Mouse (Mus musculus): Measurements from ENCODE around the gene Cwf19l2.
A peak's percentile ranks its signal among the peaks of the same experiment; 100 is the strongest.
"Not testable (repeated sequence)": the region's sequence is repeated elsewhere in the genome, so short reads cannot be mapped to it uniquely, and the experiment has no call there.

Cwf19l2 gene

DNA sequence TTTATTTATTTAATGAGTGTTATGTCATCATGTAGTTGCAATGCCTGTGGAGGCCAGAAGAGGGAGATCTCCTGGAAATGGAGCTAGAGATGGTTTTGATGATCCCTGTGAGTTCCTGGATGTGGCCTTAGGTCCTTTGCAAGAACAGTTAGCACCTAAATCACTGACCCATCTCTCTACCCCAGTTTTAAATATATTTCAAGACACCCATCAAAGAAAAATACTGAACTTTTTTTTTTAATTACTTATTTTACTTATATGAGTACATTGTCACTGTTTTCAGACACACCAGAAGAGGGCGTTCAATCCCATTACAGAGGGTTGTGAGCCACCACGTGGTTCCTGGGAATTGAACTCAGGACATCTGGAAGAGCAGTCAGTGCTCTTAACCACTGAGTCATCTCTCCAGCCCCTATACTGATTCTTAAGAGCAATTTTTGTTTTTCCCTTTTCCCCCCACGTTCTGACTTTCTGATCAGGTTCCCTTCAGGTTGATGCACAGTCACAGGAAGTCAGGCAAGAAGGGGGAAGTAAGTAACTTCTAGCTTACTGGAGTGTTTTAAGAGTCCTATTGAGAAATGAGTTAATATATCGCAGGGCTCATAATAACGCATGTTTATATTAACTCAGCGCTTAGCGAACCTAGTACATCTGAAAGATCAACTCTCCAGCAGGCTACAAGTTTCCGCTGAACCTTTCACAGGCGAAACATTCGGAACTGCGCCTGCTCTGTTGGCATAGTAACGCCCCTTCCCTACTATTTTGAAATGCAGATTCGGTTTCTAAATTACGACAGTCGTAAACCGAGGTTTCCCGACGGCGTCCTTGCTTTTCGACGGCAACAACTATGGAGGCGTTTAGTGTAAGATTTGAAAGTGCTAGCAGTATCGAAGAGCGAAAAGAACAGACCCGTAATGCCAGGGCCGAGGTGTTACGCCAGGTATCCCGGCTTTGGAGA lies at the start of gene Cwf19l2:
TSS of gene Cwf19l2 (plus strand) at position 342 of the 958 bp plus-strand sequence.
- peak; percentile 95 for DNase-seq (ENCODE audit: low spot score)

DNA sequence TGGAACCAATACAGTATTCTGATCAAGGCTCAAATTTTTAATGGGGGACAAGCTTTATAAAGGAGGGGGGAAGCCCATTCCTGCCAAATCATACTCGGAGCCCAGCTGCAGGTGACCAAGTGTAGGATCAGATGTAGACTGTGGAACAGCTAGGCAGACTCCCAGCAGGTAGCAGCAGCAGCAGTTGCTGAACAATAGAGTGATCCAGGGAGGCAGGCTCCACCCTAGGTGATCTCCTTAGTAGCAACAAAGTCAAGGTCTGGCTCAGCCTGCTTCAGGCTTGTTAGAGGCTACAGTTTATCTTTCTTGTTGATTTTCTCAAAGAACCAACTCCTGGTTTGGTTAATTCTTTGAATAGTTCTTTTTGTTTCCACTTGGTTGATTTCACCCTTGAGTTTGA lies 27.1 kb upstream of the Cwf19l2 start:
- not testable (repeated sequence) for DNase-seq (ENCODE audit: low spot score)

DNA sequence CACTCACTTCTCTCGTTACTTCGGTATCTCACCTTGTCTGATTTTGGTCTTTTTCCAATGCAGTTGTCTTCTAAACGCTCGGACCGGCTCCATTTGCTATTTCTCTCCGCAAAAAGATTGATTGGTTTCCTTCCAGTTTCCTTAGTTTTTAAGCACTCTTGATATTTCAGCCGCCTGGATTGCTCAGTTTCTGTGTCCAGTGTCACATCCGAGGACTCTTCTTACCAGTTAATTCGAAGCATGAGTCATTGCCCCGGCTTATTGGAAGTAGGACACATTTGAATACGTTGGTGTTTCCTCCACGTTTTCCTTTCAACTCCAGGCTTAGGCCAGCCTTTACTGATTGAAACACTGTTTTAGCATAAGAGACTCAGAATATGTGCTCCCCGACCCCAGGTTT lies 980 bp downstream of the Cwf19l2 start:
- peak; percentile 38 for DNase-seq (ENCODE audit: low spot score)

DNA sequence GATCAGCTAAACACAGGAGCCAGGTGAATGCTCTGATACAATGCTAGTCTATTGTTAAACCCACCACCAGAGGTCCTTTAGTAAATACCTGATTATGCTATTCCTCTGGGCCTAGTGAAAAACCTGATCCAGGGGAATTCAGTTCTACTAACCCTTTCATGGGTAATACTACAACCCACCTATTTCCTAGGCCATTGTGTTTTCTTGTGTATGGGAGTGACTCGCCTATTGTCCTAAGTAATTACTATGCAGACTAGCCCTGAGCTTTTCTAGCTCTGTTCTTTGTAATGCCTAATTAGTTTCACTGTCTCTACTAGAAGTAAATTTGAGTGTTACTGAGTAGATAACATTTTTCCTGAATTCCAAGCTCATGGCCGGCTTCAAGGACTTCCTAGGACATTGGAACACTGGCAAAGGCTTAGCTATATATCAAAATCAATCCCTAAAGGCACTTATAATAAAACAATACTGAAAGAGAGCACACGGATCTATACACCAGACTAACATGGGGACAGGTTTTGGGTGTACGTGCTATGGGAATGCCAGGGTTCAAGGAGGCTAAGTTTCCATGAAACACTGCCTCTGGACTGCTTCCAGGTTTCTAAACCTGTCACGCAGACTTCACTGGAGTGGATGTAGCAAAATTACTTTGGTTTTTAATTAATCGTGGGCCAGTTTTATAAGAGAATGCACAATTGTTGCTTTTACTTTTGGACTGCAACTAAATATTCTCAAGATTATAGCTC lies 36.3 kb downstream of the Cwf19l2 start:
- DNase-seq (ENCODE audit: low spot score): not testable (repeated sequence)

DNA sequence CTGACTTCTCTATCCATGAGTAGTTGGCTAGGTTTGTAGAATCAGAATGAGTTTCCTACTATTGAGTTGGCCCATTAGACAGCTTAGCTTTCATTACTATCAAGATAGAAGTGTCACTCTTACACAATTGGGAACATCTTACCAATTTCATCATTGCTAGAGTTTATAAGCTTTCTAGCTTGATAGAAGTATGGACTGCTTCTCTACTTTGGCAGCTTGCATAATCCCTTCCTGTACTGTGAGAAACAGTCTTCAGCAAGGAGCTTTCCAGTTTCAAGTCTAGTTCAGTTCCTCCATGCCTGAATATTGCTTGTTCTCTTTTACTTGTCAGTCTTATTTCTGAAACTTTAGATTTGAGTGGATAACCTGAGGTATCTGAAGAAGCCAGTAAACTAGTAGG lies 68.5 kb downstream of the Cwf19l2 start:
- no peak for DNase-seq (ENCODE audit: low spot score)

DNA sequence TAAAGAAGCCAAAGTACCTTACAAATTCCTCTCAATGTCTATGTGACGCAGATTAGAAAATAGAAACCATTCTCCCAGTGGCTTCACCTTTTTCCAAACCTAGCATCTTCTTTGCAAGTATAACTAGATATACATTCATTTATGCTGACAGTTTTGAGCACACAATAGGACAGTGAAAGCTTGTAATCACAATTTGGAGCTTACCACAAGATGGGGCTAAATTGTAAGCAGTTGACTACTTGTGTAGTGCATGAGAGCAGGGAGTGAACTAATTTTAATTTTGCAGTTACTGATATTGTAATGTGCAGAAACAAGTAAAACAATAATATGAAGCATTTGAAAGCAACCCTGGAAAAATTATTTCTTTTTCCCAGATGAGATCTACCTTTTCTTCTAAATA lies 115.3 kb downstream of the Cwf19l2 start:
- DNase-seq (ENCODE audit: low spot score): no peak

DNA sequence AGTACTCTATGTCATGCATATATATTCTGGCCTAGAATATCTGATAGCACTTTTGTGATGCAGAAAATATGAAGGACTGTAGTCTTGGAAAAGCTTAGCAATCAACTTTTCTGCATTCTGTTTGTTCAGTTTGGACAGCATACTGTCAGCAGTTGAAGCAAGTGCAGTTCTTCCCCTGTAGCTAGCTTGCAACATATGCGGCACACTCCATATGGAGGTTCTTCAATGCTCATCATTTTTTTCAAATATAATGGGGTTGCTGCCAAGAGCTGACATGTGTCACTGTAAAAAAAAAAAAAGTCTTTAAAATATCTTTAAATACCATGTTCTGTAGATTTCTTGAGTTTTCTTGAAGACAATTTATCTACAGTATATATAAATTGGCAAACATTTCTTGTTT lies 115.8 kb downstream of the Cwf19l2 start:
- no peak for DNase-seq (ENCODE audit: low spot score)

DNA sequence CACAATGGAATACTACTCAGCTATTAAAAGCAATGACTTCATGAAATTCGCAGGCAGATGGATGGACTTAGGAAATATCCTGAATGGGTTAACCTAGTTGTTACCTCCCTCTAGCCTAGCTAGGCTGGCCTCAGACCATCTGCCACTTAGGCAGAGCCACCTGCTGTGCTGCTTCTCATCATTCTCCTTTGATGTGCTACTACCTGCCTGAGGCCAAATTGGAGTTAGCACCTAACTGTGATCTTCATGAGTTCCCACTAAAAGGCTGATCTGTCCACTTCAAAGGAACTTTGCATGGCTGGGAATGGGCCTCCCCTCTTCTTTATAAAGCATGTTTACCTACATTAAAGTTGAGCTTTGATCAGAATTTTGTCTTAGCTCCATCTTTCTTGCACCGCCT lies 117.6 kb downstream of the Cwf19l2 start:
- no peak for DNase-seq (ENCODE audit: low spot score)

Measured in embryo, embryonic 10 days (tissue).